23 mouse cellular contexts compared by ENCODE assay signal in genomic region chr13:73352491-73352890, GRCm38 (mm10).
"Had no signal": no experiment of that assay in that cellular context is flagged by ENCODE, and none has a peak within 500 bp of the region (broad histone marks: within the 10 kb centered on the region; RNA-seq: fewer than 3 reads in every experiment).

No protein-coding gene starts in this region.

- H3K4me3 ChIP-seq: gastrocnemius, adult 2 months; heart, embryonic 12.5 days; hindbrain, embryonic 10.5 days; hindbrain, embryonic 12.5 days; kidney, embryonic 15.5 days; limb, embryonic 13.5 days; limb, embryonic 15.5 days; liver, embryonic 12.5 days had no signal

- ATAC-seq: hindbrain, embryonic 16.5 days; inflammation-experienced regulatory T-cells, adult 6 months; intestine, embryonic 16.5 days; liver, embryonic 12.5 days had no signal

- H3K9me3 ChIP-seq: heart, embryonic 12.5 days; hindbrain, embryonic 10.5 days; hindbrain, embryonic 12.5 days; kidney, embryonic 15.5 days; limb, embryonic 13.5 days; limb, embryonic 15.5 days; liver, embryonic 12.5 days had no signal

- H3K27me3 ChIP-seq: heart, embryonic 12.5 days; hindbrain, embryonic 12.5 days; limb, embryonic 15.5 days had no signal

- H3K9ac ChIP-seq: heart, embryonic 12.5 days; hindbrain, embryonic 12.5 days; hindbrain, embryonic 14.5 days; kidney, embryonic 15.5 days; limb, embryonic 13.5 days; limb, embryonic 15.5 days; liver, embryonic 12.5 days; liver, embryonic 14.5 days had no signal

- H3K27ac ChIP-seq: gastrocnemius, adult 2 months; hindbrain, embryonic 10.5 days; hindbrain, embryonic 12.5 days; hindbrain, embryonic 14.5 days; kidney, embryonic 15.5 days; kidney, postnatal 0 days; limb, embryonic 13.5 days; limb, embryonic 15.5 days; liver, embryonic 12.5 days; liver, embryonic 14.5 days had no signal

- H3K4me1 ChIP-seq: hindbrain, embryonic 12.5 days; kidney, embryonic 15.5 days; limb, embryonic 13.5 days; limb, embryonic 15.5 days had no signal

- DNase-seq: gastrocnemius, adult 2 months; gastrocnemius, postnatal 10 days; gastrocnemius, postnatal 25 days; kidney, adult 18-20 months; kidney, adult 9 months; kidney, postnatal 14 days; kidney, postnatal 36 days; layer of hippocampus, adult 9-11 months; layer of hippocampus, postnatal 36 days; left cerebral cortex, postnatal 4 days had no signal

- H3K4me2 ChIP-seq: heart, embryonic 12.5 days; hindbrain, embryonic 12.5 days; hindbrain, embryonic 14.5 days; kidney, embryonic 15.5 days; limb, embryonic 13.5 days; limb, embryonic 15.5 days; liver, embryonic 12.5 days had no signal

- H3K36me3 ChIP-seq: heart, embryonic 12.5 days; hindbrain, embryonic 10.5 days; hindbrain, embryonic 12.5 days; kidney, embryonic 15.5 days; limb, embryonic 13.5 days; limb, embryonic 15.5 days; liver, embryonic 12.5 days had no signal
